Mouse (Mus musculus): ENCODE measurements at regions not wholly inside any gene's neighbourhood (a gene's known extent, or its start where the extent isn't known, plus 50 kb on each side); places are given as distances from the start of the nearest gene placed in this dataset.

GRCm38 (mm10) chr10:110566260-110567050 lies 110.5 kb upstream of the Nav3 start:
- H3K9ac ChIP-seq: no peak overlapping the region
- DNase-seq (no peak), ATAC-seq (no peak)
- H3K36me3 ChIP-seq (ENCODE audit: insufficient read depth): no peaks in the 10 kb centered on the region
- H3K27me3 ChIP-seq (ENCODE audit: insufficient read depth, low read length): no peaks in the 10 kb centered on the region
- no peak overlapping the region for H3K4me3 ChIP-seq (ENCODE audit: low read depth, low read length)
- no peaks in the 10 kb centered on the region for H3K4me1 ChIP-seq (ENCODE audit: insufficient read depth)
- H3K27ac ChIP-seq (ENCODE audit: low read depth, low read length): no peak overlapping the region
- no peak for TF ChIP-seq CTCF (IDR thresholded peaks at IDR 0.05; ENCODE audit: low read depth)
- no peaks in the 10 kb centered on the region for H3K9me3 ChIP-seq (ENCODE audit: low read length)
- no peak overlapping the region for H3K4me2 ChIP-seq (ENCODE audit: low read depth)
- 69% methylated on average over 12 of the region's 12 CpGs for WGBS

GRCm38 (mm10) chr10:110570465-110570864 lies 114.5 kb upstream of the Nav3 start:
- no peaks in the 10 kb centered on the region for H3K36me3 ChIP-seq (ENCODE audit: insufficient read depth)
- 65% methylated on average over 5 of the region's 5 CpGs for WGBS
- H3K27me3 ChIP-seq (ENCODE audit: insufficient read depth, low read length): no peaks in the 10 kb centered on the region
- DNase-seq (peak; percentile 31), ATAC-seq (peak; percentile 29; the same call in 1 of the 2 replicates)
- H3K9me3 ChIP-seq (ENCODE audit: low read length): no peaks in the 10 kb centered on the region
- H3K4me3 ChIP-seq (ENCODE audit: low read depth, low read length): no peak overlapping the region
- no peaks in the 10 kb centered on the region for H3K4me1 ChIP-seq (ENCODE audit: insufficient read depth)
- H3K4me2 ChIP-seq (ENCODE audit: low read depth): no peak overlapping the region
- no peak for TF ChIP-seq CTCF (IDR thresholded peaks at IDR 0.05; ENCODE audit: low read depth)
- H3K27ac ChIP-seq (ENCODE audit: low read depth, low read length): no peak overlapping the region
- H3K9ac ChIP-seq: no peak overlapping the region

GRCm38 (mm10) chr10:110571179-110571578 lies 115.2 kb upstream of the Nav3 start:
- no peak for DNase-seq
- no peak overlapping the region for H3K9ac ChIP-seq
- H3K4me3 ChIP-seq (ENCODE audit: low read depth, low read length): no peak overlapping the region
- ATAC-seq: no peak
- no peaks in the 10 kb centered on the region for H3K27me3 ChIP-seq (ENCODE audit: insufficient read depth, low read length)
- no peaks in the 10 kb centered on the region for H3K4me1 ChIP-seq (ENCODE audit: insufficient read depth)
- TF ChIP-seq CTCF (IDR thresholded peaks at IDR 0.05; ENCODE audit: low read depth): no peak
- no peaks in the 10 kb centered on the region for H3K9me3 ChIP-seq (ENCODE audit: low read length)
- WGBS: 77% methylated on average over 4 of the region's 4 CpGs
- H3K4me2 ChIP-seq (ENCODE audit: low read depth): no peak overlapping the region
- no peaks in the 10 kb centered on the region for H3K36me3 ChIP-seq (ENCODE audit: insufficient read depth)
- H3K27ac ChIP-seq (ENCODE audit: low read depth, low read length): no peak overlapping the region

- H3K4me2 ChIP-seq (ENCODE audit: low read depth): no peak overlapping the region
- no peak for DNase-seq
- no peak overlapping the region for H3K27ac ChIP-seq (ENCODE audit: low read depth, low read length)
- 72% methylated on average over 7 of the region's 7 CpGs for WGBS
- H3K36me3 ChIP-seq (ENCODE audit: insufficient read depth): no peaks in the 10 kb centered on the region
- H3K4me1 ChIP-seq (ENCODE audit: insufficient read depth): no peaks in the 10 kb centered on the region
- no peaks in the 10 kb centered on the region for H3K9me3 ChIP-seq (ENCODE audit: low read length)
- H3K9ac ChIP-seq: no peak overlapping the region
- ATAC-seq: no peak
- no peak overlapping the region for H3K4me3 ChIP-seq (ENCODE audit: low read depth, low read length)
- TF ChIP-seq CTCF (IDR thresholded peaks at IDR 0.05; ENCODE audit: low read depth): no peak
- H3K27me3 ChIP-seq (ENCODE audit: insufficient read depth, low read length): no peaks in the 10 kb centered on the region
Measured at GRCm38 (mm10) chr10:110573530-110573929, 117.5 kb upstream of the Nav3 start.

- ATAC-seq (no peak), DNase-seq (no peak)
- Histone ChIP-seq H3K4me1 (ENCODE audit: insufficient read depth) (no peaks in the 10 kb centered on the region), H3K4me2 (ENCODE audit: low read depth) (no peak overlapping the region), H3K9ac (no peak overlapping the region), H3K27me3 (ENCODE audit: insufficient read depth, low read length) (no peaks in the 10 kb centered on the region), H3K4me3 (ENCODE audit: low read depth, low read length) (no peak overlapping the region), H3K9me3 (ENCODE audit: low read length) (no peaks in the 10 kb centered on the region), H3K36me3 (ENCODE audit: insufficient read depth) (no peaks in the 10 kb centered on the region), H3K27ac (ENCODE audit: low read depth, low read length) (no peak overlapping the region)
- WGBS: 89% methylated on average over 8 of the region's 8 CpGs
- TF ChIP-seq CTCF (IDR thresholded peaks at IDR 0.05; ENCODE audit: low read depth): no peak
Measured at GRCm38 (mm10) chr10:110586029-110586428, 130.0 kb upstream of the Nav3 start.

- H3K4me1 ChIP-seq (ENCODE audit: insufficient read depth): no peaks in the 10 kb centered on the region
- no peaks in the 10 kb centered on the region for H3K9me3 ChIP-seq (ENCODE audit: low read length)
- H3K27me3 ChIP-seq (ENCODE audit: insufficient read depth, low read length): no peaks in the 10 kb centered on the region
- H3K36me3 ChIP-seq (ENCODE audit: insufficient read depth): no peaks in the 10 kb centered on the region
- WGBS: 68% methylated on average over 6 of the region's 6 CpGs
- TF ChIP-seq CTCF (IDR thresholded peaks at IDR 0.05; ENCODE audit: low read depth): no peak
- no peak overlapping the region for H3K4me3 ChIP-seq (ENCODE audit: low read depth, low read length)
- H3K27ac ChIP-seq (ENCODE audit: low read depth, low read length): no peak overlapping the region
- no peak overlapping the region for H3K9ac ChIP-seq
- ATAC-seq (no peak), DNase-seq (no peak)
- no peak overlapping the region for H3K4me2 ChIP-seq (ENCODE audit: low read depth)
Measured at GRCm38 (mm10) chr10:110586507-110586906, 130.5 kb upstream of the Nav3 start.

- 66% methylated on average over 13 of the region's 13 CpGs for WGBS
Measured at GRCm38 (mm10) chr10:110587529-110587928, 131.5 kb upstream of the Nav3 start.

More at GRCm38 (mm10) chr10:110587529-110587928, 131.5 kb upstream of the Nav3 start:
- H3K36me3 ChIP-seq (ENCODE audit: insufficient read depth): no peaks in the 10 kb centered on the region
- H3K9ac ChIP-seq: no peak overlapping the region
- no peak for DNase-seq
- no peaks in the 10 kb centered on the region for H3K9me3 ChIP-seq (ENCODE audit: low read length)
- TF ChIP-seq CTCF (IDR thresholded peaks at IDR 0.05; ENCODE audit: low read depth): no peak
- no peaks in the 10 kb centered on the region for H3K4me1 ChIP-seq (ENCODE audit: insufficient read depth)
- H3K4me3 ChIP-seq (ENCODE audit: low read depth, low read length): no peak overlapping the region
- no peaks in the 10 kb centered on the region for H3K27me3 ChIP-seq (ENCODE audit: insufficient read depth, low read length)
- ATAC-seq: no peak
- H3K27ac ChIP-seq (ENCODE audit: low read depth, low read length): no peak overlapping the region
- H3K4me2 ChIP-seq (ENCODE audit: low read depth): no peak overlapping the region
